Mouse (Mus musculus): ENCODE results near the gene Rxfp1. TPM values are rescaled to one million over a fixed set of nuclear protein-coding genes. Genes with fewer than 3 reads are reported as not detected.

Rxfp1 gene
- polyA plus RNA-seq, 1 experiment from 2014 or later = 0.29 TPM

DNA sequence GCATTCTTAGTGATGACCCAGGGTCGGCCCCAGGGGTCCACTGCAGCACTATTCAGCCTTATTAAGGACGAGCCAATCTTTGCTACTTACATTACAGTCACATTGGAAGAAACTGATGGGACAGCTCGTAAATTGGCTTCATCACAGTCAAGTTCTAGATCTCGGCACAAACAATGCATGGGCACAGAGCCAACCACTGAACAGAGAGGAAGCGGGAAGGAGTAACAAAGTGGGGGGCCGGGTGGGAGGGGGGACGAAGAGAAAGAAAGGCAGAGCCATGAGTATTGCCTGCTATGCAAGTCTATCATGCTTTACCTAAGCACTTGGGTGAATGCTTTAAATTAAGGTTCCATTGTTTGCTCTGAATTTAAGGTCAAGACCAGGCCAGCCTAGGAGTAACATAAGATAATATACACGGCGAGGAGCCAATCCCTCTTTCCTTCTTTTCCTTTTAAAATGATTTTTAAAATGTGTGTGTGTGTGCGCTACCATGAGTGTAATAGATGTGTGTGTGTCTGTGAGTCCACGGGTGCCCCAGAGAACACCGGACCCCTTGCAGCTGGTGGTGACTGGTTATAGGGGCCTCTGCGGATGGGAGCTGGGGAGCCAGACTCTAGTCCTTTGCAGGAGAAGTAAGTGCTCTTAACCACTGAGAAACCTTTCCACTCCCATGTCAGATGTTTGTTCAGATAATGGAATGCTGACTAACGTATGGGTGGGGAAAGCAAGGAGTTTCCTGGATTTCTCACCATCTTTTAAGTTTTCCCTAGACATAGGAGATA lies 55.1 kb downstream of the Rxfp1 start:
- Histone ChIP-seq H3K4me1 (replicated peaks; ENCODE audit: control insufficient read depth, insufficient read depth, low read length) (no peaks in the 10 kb centered on the region), H3K9ac (ENCODE audit: low read depth, low read length) (no peak overlapping the region), H3K4me2 (no peak overlapping the region), H3K27ac (ENCODE audit: low read depth, low read length) (no peak overlapping the region), H3K36me3 (ENCODE audit: control insufficient read depth, insufficient read depth, low read length) (no peaks in the 10 kb centered on the region), H3K4me3 (ENCODE audit: low read depth, low read length) (no peak overlapping the region), H3K9me3 (ENCODE audit: control insufficient read depth, low read length) (no peaks in the 10 kb centered on the region), H3K27me3 (replicated peaks; ENCODE audit: control insufficient read depth, insufficient read depth, low read length) (no peaks in the 10 kb centered on the region)
- WGBS = 74% methylated on average over 14 of the region's 14 CpGs
- DNase-seq (ENCODE audit: low spot score) (no peak), ATAC-seq (replicated peaks; ENCODE audit: low FRiP score) (no peak)

DNA sequence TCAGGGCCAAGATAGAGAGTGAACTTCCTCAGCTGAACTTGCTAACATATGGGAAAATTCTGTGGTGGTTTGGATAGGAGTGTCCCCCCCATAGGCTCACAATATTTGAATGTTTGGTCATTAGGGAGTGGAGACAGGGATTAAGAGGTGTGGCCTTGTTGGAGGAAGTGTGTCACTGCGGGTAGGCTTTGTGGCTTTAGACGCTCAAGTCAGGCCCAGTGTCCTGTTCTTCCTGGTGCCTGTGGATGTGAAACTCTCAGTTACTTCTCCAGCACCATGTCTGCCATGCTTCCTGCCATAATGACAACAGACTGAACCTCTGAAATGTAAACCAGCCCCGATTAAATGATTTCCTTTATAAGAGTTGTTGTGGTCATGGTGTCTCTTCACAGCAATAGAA lies 61.3 kb downstream of the Rxfp1 start:
- no peak for DNase-seq (ENCODE audit: low spot score)
- Histone ChIP-seq H3K27ac (ENCODE audit: low read depth, low read length) (no peak overlapping the region), H3K4me2 (no peak overlapping the region), H3K9me3 (ENCODE audit: control insufficient read depth, low read length) (no peaks in the 10 kb centered on the region), H3K36me3 (ENCODE audit: control insufficient read depth, insufficient read depth, low read length) (no peaks in the 10 kb centered on the region), H3K27me3 (replicated peaks; ENCODE audit: control insufficient read depth, insufficient read depth, low read length) (no peaks in the 10 kb centered on the region), H3K4me1 (replicated peaks; ENCODE audit: control insufficient read depth, insufficient read depth, low read length) (no peaks in the 10 kb centered on the region), H3K4me3 (ENCODE audit: low read depth, low read length) (no peak overlapping the region), H3K9ac (ENCODE audit: low read depth, low read length) (no peak overlapping the region)
- ATAC-seq (replicated peaks; ENCODE audit: low FRiP score) = no peak
- WGBS = 84% methylated on average over 3 of the region's 3 CpGs

DNA sequence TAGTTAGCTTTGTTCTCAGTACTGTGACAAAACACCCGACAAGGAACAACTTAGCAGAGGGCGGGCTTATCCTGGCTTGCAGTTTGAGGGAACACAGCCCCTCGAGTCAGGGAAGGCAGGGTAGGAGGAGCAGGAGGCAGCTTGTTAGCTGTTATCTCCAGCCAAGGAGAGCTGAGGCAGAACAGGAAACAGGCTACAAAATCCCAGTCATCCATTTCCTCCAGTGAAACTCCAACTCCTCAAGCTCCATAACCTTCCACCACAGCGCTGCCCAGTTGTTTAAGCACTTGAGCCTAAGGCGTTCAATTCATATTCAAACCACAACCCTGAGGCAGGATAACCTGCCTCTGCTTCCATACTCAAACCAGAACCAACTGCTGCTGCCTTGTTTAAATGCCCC lies 63.0 kb downstream of the Rxfp1 start:
- Histone ChIP-seq H3K9ac (ENCODE audit: low read depth, low read length) (no peak overlapping the region), H3K27ac (ENCODE audit: low read depth, low read length) (no peak overlapping the region), H3K9me3 (ENCODE audit: control insufficient read depth, low read length) (no peaks in the 10 kb centered on the region), H3K4me1 (replicated peaks; ENCODE audit: control insufficient read depth, insufficient read depth, low read length) (no peaks in the 10 kb centered on the region), H3K4me3 (ENCODE audit: low read depth, low read length) (no peak overlapping the region), H3K36me3 (ENCODE audit: control insufficient read depth, insufficient read depth, low read length) (no peaks in the 10 kb centered on the region), H3K27me3 (replicated peaks; ENCODE audit: control insufficient read depth, insufficient read depth, low read length) (no peaks in the 10 kb centered on the region), H3K4me2 (no peak overlapping the region)
- DNase-seq (ENCODE audit: low spot score) (no peak), ATAC-seq (replicated peaks; ENCODE audit: low FRiP score) (no peak)
- WGBS = 71% methylated on average over 5 of the region's 5 CpGs

DNA sequence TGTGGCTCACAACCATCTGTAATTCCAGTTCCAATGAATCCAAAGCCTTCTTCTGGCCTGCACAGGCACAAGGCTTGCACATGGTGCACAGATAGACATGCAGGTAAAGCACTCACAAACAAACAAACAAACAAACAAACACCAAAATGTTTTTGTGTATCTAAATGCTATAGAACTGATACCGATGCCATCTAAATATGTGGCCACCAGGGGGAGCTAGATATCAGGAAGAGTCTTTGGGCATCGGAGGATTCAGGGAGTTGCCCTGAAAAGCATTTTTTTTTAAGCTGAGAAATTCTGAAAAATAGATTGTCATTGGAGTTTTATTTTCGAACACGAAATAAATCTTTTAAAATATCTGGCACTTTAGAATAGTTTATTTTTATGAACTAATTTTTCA lies 64.6 kb downstream of the Rxfp1 start:
- Histone ChIP-seq H3K4me2 (no peak overlapping the region), H3K4me1 (replicated peaks; ENCODE audit: control insufficient read depth, insufficient read depth, low read length) (no peaks in the 10 kb centered on the region), H3K4me3 (ENCODE audit: low read depth, low read length) (no peak overlapping the region), H3K27ac (ENCODE audit: low read depth, low read length) (no peak overlapping the region), H3K27me3 (replicated peaks; ENCODE audit: control insufficient read depth, insufficient read depth, low read length) (no peaks in the 10 kb centered on the region), H3K9ac (ENCODE audit: low read depth, low read length) (no peak overlapping the region), H3K9me3 (ENCODE audit: control insufficient read depth, low read length) (no peaks in the 10 kb centered on the region), H3K36me3 (ENCODE audit: control insufficient read depth, insufficient read depth, low read length) (no peaks in the 10 kb centered on the region)
- 14% methylated on average over 4 of the region's 4 CpGs for WGBS
- ATAC-seq (replicated peaks; ENCODE audit: low FRiP score) (no peak), DNase-seq (ENCODE audit: low spot score) (no peak)

DNA sequence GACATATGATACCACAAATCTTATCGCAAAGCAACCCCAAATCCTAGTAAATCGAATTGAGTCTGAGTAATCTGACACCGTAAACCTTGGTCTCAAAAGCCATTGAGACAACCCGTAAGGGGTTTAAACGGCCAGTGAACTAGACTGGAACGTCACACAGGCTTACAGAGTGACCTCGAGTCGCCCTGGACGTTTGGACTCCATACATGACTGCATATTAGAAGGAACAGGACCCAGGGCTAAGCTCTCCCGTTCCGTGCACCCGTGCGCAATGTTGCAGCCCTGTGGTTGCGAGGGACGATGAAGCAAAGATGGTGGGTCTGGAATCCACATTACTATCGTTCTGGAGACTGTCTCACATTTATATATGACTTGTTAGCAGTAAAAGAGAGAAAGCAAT lies 65.5 kb downstream of the Rxfp1 start:
- H3K27ac ChIP-seq (ENCODE audit: low read depth, low read length) = no peak overlapping the region
- no peaks in the 10 kb centered on the region for H3K27me3 ChIP-seq (replicated peaks; ENCODE audit: control insufficient read depth, insufficient read depth, low read length)
- no peak overlapping the region for H3K4me2 ChIP-seq
- no peaks in the 10 kb centered on the region for H3K36me3 ChIP-seq (ENCODE audit: control insufficient read depth, insufficient read depth, low read length)
- no peak overlapping the region for H3K9ac ChIP-seq (ENCODE audit: low read depth, low read length)
- ATAC-seq (replicated peaks; ENCODE audit: low FRiP score) = no peak
- no peak for DNase-seq (ENCODE audit: low spot score)
- no peaks in the 10 kb centered on the region for H3K4me1 ChIP-seq (replicated peaks; ENCODE audit: control insufficient read depth, insufficient read depth, low read length)
- no peak overlapping the region for H3K4me3 ChIP-seq (ENCODE audit: low read depth, low read length)
- no peaks in the 10 kb centered on the region for H3K9me3 ChIP-seq (ENCODE audit: control insufficient read depth, low read length)
- WGBS = 81% methylated on average over 16 of the region's 16 CpGs

DNA sequence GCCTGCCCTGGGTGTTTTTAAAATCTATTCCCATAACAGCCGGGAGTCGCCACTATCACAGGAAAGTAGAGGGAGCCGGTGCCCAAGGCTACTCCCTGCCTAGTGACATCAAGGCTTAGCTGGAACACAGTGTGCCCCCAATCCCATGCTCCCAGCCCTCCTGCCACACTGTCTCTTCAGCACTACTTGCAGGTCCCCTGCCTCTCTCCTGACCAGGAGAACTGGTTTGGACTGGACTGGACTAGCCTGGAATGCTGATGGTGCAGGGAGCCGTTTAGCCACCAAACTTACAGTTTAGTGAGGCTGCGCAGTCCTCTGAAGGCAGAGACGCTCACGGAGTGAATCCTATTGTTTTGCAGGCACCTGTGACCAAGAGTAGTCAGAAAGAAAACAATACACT lies 67.1 kb downstream of the Rxfp1 start:
- Histone ChIP-seq H3K4me2 (no peak overlapping the region), H3K9ac (ENCODE audit: low read depth, low read length) (no peak overlapping the region), H3K27ac (ENCODE audit: low read depth, low read length) (no peak overlapping the region), H3K4me3 (ENCODE audit: low read depth, low read length) (no peak overlapping the region), H3K9me3 (ENCODE audit: control insufficient read depth, low read length) (no peaks in the 10 kb centered on the region), H3K27me3 (replicated peaks; ENCODE audit: control insufficient read depth, insufficient read depth, low read length) (no peaks in the 10 kb centered on the region), H3K4me1 (replicated peaks; ENCODE audit: control insufficient read depth, insufficient read depth, low read length) (no peaks in the 10 kb centered on the region), H3K36me3 (ENCODE audit: control insufficient read depth, insufficient read depth, low read length) (no peaks in the 10 kb centered on the region)
- 78% methylated on average over 7 of the region's 7 CpGs for WGBS
- ATAC-seq (replicated peaks; ENCODE audit: low FRiP score) = no peak
- DNase-seq (ENCODE audit: low spot score) = no peak

DNA sequence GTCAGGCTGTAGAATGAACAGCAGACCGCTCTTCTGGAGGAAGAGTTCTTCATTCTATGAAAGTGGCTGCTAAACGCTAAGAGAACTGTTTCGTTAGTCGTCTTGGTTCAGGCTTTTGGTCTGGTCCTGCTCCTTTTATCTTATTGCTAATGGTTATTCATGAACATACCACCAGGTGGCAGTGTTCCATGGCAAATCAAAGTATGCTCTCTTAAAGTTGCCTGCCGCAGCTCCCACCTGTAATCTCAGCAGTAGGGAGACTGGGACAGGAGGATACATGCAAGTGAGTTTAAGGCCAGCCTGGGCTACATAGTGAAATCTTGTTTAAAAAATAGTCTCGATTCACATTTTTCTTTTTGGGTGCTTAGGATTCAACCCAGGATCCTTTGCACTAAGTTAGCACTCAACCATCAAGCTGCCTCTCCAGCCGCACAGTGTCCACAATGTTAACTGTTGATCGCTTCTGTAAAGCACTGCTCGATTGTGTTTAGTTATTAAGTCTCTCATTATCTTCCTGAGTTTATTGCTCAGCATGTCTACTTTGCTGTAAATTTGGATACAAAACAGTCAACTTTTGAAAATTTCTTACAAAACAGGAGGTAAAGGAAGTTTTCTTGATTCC lies 72.8 kb downstream of the Rxfp1 start:
- no peak overlapping the region for H3K9ac ChIP-seq (ENCODE audit: low read depth, low read length)
- no peak overlapping the region for H3K4me2 ChIP-seq
- WGBS = 38% methylated on average over 9 of the region's 9 CpGs
- no peaks in the 10 kb centered on the region for H3K4me1 ChIP-seq (replicated peaks; ENCODE audit: control insufficient read depth, insufficient read depth, low read length)
- no peak overlapping the region for H3K27ac ChIP-seq (ENCODE audit: low read depth, low read length)
- ATAC-seq (replicated peaks; ENCODE audit: low FRiP score) (no peak), DNase-seq (ENCODE audit: low spot score) (no peak)
- no peaks in the 10 kb centered on the region for H3K36me3 ChIP-seq (ENCODE audit: control insufficient read depth, insufficient read depth, low read length)
- no peak overlapping the region for H3K4me3 ChIP-seq (ENCODE audit: low read depth, low read length)
- no peaks in the 10 kb centered on the region for H3K27me3 ChIP-seq (replicated peaks; ENCODE audit: control insufficient read depth, insufficient read depth, low read length)
- H3K9me3 ChIP-seq (ENCODE audit: control insufficient read depth, low read length) = no peaks in the 10 kb centered on the region

DNA sequence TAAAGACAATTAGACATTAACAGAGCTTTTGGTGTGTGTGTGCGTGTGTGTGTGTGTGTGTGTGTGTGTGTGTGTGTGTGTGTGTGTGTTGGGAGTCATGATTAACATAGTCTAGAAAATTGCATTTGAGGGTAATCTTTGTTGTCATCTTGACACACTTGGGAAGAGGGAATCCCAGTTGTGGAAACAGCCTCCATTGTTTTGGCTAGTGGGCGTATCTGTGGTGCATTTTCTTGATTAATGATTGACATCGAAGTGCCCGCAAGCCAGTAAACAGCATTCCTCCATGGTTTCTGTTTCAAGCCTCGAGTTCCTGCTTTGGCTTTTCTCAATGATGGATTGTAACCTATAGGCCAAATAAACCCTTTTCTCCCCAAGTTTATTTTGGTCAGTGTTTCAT lies 81.0 kb downstream of the Rxfp1 start:
- Histone ChIP-seq H3K36me3 (ENCODE audit: control insufficient read depth, insufficient read depth, low read length) (no peaks in the 10 kb centered on the region), H3K9ac (ENCODE audit: low read depth, low read length) (no peak overlapping the region), H3K27ac (ENCODE audit: low read depth, low read length) (no peak overlapping the region), H3K27me3 (replicated peaks; ENCODE audit: control insufficient read depth, insufficient read depth, low read length) (no peaks in the 10 kb centered on the region), H3K9me3 (ENCODE audit: control insufficient read depth, low read length) (no peaks in the 10 kb centered on the region), H3K4me1 (replicated peaks; ENCODE audit: control insufficient read depth, insufficient read depth, low read length) (no peaks in the 10 kb centered on the region), H3K4me2 (no peak overlapping the region), H3K4me3 (ENCODE audit: low read depth, low read length) (no peak overlapping the region)
- whole genome bisulfite sequencing = 57% methylated on average over 5 of the region's 5 CpGs
- no peak for DNase-seq (ENCODE audit: low spot score)
- no peak for ATAC-seq (replicated peaks; ENCODE audit: low FRiP score)

DNA sequence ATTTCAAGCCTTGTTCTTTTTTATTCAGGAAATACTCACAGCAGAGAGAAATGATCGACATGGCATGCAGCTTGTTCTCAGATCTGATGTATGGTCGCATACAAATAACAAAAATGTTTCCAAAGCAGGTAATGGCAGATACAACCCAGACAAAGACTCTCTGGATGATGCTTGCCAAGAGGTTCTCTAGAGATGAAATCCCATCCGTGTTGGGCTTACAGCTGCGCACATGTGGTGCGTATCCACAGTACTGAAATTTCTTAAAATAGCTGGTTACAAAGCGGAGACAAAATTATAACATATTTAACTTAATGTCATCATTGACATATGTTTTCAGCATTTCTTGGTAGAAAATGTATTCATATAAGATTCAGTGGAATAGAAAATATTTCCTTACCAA lies 85.6 kb downstream of the Rxfp1 start:
- Histone ChIP-seq H3K4me3 (ENCODE audit: low read depth, low read length) (no peak overlapping the region), H3K9me3 (ENCODE audit: control insufficient read depth, low read length) (no peaks in the 10 kb centered on the region), H3K4me1 (replicated peaks; ENCODE audit: control insufficient read depth, insufficient read depth, low read length) (no peaks in the 10 kb centered on the region), H3K27me3 (replicated peaks; ENCODE audit: control insufficient read depth, insufficient read depth, low read length) (no peaks in the 10 kb centered on the region), H3K27ac (ENCODE audit: low read depth, low read length) (no peak overlapping the region), H3K4me2 (no peak overlapping the region), H3K36me3 (ENCODE audit: control insufficient read depth, insufficient read depth, low read length) (no peaks in the 10 kb centered on the region), H3K9ac (ENCODE audit: low read depth, low read length) (no peak overlapping the region)
- no peak for ATAC-seq (replicated peaks; ENCODE audit: low FRiP score)
- 83% methylated on average over 6 of the region's 6 CpGs for WGBS
- DNase-seq (ENCODE audit: low spot score) = no peak

Data from liver, embryonic 11.5 days (tissue).